Mouse (Mus musculus) cerebellum, postnatal 25 days (tissue): Measurements from ENCODE around the gene Babam1.

Source experiments
- DNase-seq, 2 experiments: peaks; one replicate each; pipeline ENCODE4 v3.0.0; 2021; ENCODE audit warnings: mixed read lengths in 2 of 2

The Babam1 gene

DNA sequence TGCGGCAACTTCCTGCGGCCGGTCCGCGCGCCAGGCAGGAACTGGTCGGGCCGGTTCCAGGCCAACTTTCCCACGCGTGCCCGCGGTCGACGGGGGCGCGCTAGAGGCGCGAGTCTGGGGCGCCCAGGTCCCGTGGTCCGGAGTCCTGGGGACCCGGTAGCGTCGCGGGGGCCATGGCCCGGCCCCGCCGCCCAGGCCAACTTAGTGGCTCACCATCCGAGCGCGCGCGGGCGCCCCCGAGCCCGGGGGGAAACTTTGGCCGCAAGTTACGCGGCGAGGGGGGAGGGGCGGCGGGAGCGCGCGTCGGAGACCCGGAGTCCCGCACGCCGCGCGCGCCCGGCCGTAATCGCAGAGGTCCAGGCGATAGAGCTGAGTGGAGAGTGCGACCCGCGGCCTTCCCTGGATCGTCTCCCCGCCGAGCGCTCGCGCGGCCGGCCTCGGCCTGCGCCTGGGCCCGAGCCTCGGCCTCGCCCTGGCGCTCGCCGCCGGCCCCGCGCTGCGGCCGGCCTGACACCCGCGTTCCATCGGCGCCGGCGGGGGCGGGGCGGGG is 15.2 kb upstream of the Babam1 start, which contains the start of gene Nr2f6:
TSS of gene Nr2f6 (minus strand) at position 540 of the 550 bp plus-strand sequence.
- peak in 1 of 2 experiments; percentile 82 for DNase-seq

DNA sequence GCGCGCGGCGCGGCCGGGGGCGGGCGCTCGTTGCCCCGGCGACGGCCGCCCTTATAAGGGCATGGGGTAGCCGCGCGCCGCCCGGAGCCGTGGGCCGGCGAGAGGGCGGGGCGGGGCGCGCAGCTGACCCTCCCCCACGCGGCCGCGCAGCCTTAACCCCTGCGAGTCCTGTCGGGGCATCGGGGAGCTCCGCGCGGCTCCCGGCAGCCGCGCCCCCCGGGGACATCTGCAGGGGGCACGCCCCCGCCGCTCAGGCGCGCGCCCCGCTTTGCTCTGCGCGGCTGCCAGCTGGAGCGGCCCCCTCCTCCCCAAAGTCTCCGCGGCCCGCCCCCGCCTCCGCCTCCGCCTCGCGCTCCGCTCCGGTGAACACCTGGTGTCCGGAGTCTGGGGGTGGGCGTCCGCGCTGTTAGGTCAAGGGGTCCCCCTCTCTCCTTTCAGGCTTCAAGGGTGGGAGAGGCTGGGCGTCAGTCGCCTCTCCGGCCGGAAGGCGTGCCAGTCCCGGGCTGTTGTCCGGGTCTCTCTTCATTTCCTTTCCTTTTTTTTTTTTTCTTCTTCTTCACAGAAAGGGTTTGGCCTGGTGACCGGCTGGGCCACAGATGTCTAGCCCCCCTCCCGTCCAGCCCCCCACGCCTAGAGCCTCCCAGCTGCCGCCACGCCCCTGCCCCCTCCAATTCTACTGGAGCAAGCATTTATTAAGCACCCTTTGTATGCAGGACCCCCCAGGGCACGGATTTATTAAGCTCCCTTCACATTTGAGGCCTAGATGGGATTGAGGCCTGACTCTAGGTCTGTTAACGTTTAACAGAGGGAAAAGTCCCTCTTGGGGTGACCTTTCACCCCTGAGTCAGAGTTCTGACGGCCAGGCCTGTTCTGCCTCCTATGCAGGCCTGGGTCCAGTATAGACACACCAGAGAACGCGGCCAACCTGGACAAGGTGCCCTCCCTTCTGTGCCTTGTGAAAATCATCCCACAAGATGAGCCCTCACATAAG is 14.4 kb upstream of the Babam1 start:
- peak; percentile 85 to 92 for DNase-seq

DNA sequence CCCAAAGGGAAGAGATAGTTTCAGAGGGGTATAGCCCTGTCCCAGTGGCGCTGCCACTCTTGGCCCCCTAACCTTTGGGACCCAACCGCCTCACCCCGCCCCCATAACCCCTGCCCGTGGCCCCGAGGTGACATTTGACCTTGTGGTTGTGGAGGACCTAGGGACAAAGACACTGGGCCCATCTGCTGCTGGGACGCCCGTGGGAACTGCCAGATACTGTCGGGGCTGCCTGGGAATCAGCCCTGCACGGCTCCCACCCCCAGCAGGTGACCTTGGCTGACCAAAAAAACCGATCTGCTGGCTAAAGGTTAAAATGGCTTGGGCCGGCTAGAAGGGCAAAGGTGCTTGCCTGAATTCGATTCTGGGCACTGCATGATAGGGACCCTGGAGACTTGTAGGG is 13.3 kb upstream of the Babam1 start:
- peak in 1 of 2 experiments; percentile 12 for DNase-seq

DNA sequence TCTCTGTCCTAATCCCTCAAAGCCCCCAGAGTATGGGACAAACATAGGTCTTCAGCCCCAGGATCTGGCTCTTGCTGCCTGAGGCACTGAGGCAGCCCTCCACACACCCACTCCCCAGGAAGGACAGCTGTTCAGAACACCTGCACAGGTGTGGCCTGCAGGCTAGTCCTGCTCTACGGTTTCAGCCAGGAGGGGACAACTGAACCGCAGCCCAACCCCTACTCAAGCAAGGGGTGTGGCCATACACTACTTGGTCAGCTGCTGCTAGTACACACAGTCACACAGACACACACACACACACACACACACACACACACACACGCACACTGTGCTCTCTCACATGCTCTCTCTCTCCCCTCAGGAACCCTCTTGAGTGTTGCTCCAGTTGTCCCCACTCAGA is 12.8 kb upstream of the Babam1 start:
- peak in 1 of 2 experiments; percentile 13 for DNase-seq

DNA sequence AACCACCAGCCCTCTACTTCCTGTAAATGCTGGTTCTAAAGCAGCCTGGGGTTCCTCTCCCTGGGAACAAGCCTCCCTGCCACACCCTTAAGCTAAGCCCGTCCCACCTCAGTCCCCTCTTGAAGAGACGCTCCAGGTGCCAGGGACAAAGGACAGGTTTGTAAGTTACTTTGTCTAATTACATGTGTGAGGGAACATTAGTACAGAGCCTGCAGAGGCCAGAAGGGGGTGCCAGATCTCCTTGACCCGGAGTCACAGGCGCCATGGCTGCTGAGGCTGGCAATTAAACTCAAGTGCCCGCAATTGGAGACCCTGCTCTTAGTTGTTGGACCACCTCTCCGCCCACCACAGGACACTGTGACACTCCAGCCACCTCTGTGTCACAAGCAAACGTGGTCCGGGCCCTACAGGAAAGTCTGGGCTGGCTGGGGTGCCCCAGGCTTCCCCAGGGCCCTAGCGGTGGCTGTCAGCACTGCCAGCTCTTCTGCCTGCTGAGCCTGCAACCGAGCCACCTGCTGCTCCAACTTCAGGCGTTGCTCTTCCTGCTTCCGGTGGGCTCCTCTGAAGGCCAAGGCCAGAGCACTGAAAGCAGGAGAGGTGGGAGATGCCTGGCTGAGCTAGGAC is 11.3 kb upstream of the Babam1 start:
- no peak for DNase-seq

DNA sequence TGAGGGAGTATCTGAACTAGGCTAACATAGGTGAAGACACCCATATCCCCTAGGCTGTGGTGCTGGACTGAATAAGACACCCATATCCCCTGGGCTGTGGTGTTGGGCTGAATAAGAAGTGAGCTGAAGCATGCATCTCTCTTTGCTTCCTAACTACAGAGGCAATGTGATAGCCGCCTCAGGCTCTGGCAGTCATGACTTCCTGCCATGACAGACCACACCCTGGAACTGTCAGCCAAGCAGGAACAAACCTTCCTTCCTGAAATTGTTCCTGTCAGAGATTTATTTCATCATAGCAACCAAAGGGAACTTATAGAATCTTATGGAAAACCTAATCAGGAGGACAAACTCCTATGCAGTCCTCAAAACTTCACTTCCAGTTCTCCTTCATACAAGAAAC is 8.4 kb upstream of the Babam1 start:
- DNase-seq, result no peak

DNA sequence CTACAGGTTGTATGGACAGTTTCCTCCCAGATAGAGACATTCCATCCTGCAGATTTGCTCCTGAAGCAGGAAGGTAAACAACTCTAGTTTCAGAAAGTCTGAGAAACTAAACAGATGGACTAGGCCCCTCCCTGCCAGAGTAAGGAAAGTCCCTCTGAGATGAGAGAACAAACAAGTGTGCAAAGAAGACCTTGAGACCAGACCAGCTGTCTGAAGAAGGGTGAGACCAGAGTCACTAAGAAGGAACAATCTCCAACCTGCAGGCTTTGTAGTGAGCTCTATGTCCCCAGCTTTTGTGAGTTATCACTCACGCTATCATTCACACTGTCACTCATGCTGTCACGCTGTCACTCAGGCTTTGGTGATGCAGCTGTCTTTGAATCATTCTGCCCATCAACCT is 5.0 kb upstream of the Babam1 start:
- DNase-seq, result no peak

DNA sequence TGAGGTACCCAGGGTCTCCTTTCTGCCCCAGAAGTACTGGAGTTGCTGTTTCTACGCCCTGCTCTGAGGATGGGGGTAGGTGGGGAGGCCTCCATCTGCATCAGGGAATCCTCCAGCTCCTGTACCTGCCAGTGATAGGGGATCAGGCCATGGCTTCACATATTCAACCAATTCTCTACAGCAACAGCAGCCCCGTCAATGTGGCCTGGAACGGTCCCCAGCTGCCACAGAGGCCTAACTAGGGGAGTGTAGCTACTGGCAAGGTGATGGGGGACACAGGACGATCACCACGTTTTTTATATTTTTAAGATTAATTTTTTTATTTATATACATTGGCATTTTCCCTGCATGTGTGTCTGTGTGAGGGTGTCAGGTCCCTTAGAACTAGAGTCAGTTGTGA is 4.3 kb upstream of the Babam1 start:
- DNase-seq, result peak in 1 of 2 experiments; percentile 1

DNA sequence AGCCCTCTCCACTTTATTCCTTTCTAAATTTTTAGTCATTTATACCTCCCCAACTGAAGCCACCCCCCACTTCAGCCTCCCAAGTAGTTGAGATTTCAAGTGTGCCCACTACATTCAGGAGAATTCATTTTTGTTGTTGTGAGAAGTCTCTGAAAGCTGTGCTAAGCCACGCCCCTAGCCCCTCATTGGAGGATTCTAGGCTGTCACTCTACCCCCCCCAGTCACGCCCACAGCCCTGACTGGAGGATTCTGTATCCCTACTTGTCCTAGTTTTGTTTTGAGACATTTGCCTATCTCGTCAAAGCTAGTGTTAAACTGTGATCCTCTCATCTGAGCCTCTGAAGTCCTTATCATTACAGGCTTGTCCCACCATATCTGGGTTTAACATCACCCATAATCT is 3.8 kb upstream of the Babam1 start:
- peak; percentile 3 to 41 for DNase-seq

DNA sequence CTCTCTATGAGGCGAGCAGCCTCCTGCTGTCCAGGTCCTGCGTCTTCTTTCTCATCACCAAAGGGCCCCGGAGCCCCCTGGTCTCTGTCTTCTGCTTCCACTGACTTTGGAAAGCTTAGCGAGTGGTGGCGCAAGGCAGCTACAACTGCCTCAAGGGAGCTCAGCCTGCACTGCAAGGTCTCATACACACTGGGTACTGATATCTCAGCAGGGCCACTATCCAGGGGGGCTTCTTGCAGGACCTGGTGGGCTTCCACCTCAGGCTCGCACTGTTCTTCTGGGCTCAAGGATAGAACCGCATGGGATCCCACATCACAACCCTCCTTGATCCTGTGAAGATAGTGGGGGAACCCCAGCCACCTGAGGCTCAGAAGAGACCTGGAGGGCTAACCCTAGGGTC is 2.2 kb upstream of the Babam1 start:
- peak; percentile 10 to 27 for DNase-seq

DNA sequence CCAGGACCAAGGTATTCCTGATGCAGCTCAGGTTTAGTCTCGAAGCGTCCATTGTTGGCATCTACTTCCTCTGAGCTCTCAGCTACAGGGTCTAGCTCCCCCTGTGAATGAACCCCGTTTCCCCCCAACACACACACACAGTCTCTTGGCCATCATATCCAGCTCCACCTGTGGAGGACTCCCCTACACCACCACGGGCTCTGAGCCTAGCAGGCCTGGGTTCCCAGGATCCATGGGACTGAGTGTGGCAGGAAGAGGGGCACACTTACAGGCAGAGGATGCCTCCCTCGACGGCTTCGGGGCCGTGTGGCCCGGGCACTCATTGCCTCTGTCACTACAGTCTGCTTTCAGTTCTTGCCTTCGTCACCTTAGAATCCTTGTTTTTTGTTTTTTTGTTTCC is 1.6 kb upstream of the Babam1 start:
- peak; percentile 4 to 9 for DNase-seq

DNA sequence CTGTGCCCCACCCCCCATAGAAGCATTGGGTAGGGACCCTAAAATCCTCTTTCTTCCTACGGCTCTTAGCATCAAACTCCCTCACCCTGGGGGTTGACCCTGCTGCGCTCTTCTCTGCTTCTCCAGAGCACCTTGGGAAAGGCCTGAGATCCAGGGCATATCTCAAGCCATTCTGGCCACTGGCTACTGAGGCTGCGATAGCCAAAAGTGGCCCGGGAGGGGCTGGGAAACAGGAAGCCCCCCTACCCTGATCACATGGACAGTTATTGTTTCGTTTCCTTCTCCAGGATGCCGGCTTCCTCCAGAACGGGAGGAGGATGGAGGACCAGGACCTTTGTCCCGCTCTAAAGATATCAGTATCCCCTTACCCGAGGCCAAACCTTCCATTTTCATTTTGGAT is 1.0 kb upstream of the Babam1 start, which contains the start of gene Ushbp1:
TSS of gene Ushbp1 (minus strand) at position 174 of the 400 bp plus-strand sequence.
- DNase-seq, result peak in 1 of 2 experiments; percentile 20

DNA sequence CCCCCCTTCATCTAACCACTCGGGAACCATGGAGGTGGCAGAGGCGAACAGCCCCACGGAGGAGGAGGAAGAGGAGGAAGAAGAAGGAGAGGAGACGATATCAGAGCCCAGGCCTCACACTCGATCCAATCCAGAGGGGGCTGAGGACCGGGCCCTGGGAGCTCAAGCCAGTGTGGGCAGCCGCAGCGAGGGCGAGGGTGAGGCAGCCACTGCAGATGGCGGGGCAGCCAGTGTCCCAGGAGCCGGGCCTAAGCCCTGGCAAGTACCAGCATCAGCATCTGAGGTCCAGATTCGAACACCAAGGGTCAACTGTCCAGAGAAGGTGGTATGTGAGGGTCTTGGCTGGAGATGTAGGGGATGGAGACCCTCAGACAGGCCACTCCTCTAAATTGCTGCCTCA is 1.0 kb downstream of the Babam1 start:
- peak in 1 of 2 experiments; percentile 31 for DNase-seq

DNA sequence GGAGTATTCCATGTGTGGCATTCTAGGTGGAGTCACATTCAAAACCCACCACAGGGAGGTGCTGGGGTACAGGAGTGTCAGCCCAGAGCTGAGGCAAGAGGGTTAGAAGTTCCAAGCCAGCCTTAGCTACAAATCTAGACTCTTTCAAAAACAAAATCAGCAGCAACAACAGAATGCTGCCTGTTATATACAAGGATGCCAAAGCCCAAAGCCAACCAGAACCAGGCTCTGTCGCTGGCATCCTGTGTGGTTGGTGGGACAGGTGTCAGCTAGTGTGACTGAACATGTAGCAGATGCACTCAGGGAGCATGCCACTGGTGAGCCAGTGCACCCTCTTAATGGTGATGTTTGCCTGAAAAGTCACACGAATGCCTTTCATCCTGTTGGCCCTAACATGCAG is 4.2 kb downstream of the Babam1 start:
- no peak for DNase-seq

DNA sequence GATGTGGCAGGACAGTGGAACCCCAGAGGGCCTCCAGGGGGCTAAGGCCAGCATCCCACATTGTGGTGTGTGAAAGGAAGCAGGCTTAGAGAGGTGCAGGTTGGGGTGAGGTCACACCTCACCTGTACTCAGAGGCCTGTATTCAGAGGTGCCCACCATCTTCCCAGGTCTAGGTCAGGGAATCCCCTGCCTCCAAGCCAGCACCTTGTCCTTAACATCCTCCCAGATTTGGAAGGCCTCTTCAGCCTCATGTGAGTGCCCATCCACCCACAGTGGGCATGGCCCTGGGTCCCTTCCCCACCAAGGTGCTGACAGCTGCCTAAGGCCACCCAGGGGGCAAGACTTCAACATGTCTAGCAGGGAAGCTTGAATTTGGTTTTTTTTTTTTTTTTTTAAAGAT is 4.8 kb downstream of the Babam1 start:
- DNase-seq, result peak in 1 of 2 experiments; percentile 9

DNA sequence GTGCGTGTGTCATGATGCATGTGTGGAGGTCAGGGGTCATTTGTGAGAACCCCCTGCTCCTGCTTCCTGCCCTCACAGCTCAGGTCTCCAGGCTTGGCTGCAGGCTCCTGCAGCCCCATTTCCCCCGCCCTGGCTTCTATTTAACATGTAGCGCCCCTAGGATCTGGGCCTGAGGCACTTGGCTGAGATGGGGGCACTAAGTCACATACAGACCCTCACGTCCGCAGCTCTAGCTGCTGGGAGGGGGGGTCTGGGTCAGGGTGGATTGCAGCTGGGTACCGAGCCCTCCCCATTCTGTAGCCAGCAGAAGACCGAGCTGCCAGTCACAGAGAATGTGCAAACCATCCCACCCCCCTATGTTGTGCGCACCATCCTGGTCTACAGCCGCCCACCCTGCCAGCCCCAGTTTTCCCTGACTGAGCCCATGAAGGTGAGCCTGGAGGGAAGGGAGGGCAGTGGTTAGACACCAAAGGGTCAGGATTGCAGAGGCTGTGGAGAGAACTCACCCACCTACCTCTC is 5.8 kb downstream of the Babam1 start:
- DNase-seq, result peak in 1 of 2 experiments; percentile 7

DNA sequence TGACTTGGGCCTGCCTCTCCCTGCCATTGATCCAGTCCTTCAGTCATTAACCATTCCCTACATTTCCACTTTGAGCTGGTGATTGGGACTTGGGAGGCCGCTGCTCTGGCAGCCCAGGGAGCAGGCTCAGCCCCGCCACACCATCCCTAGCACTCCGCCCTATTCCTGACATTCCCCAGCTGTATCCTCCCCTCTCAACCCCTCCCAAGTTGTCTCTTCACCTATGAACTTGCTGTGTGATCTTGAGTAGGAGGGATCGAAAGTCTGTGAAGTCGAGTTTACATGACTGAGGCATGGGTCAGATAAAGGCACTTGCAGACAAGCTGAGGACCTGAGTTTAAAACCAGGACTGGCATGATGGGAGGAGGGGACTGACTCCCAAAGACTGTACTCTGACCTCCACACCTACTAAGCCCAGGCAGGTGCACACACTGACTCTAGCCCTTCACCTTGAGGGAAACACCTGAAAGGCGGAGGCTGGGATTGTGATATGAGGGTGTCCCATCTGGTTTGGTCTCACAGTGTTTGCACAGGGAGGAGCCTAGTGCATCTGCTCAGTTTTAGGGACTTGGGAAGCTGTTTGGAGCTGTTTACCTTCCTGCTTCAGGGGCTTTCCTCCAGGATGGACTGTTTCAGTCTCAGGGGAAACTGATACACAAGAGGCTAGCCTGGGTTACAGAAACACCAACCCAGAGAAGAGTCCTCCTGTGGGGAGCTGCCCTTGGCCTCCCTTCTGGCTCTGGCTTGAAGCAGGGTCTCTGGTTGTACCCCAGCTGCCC is 6.6 kb downstream of the Babam1 start:
- no peak for DNase-seq

DNA sequence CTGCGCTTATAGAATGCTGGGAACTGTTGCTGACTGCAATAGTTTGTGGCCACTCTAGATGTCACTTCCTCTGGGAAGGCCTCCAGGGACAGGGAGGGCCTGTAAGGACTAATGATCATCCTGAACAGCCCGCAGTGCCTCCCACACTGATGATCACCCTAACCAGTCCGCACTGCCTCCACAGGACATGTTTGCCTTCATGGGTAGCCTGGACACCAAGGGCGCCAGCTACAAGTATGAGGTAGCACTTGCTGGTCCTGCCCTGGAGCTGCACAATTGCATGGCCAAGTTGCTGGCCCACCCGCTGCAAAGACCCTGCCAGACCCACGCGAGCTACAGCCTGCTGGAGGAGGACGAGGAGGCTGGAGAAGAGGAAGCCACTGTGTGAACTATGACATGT is 7.3 kb downstream of the Babam1 start:
- DNase-seq, result peak in 1 of 2 experiments; percentile 14

DNA sequence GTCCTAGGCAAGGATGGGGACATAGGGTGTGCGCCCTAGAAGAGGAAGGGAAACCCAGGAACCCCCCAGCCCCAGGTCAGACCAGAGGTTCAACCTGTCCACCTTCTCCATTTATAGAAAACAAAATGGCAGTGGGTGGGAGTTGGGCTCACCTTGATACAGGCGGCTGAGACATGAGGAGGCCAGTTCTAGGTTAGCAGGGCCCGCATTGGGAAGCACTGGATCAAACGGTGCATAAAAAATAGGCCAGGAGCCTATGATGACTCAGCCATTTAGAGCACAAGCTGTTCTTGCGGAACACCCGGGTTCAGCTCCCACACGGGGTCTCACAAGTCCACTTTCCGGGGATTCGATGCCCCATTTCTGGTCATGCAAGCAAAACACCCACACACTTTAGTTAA is 8.3 kb downstream of the Babam1 start:
- peak in 1 of 2 experiments; percentile 25 for DNase-seq

DNA sequence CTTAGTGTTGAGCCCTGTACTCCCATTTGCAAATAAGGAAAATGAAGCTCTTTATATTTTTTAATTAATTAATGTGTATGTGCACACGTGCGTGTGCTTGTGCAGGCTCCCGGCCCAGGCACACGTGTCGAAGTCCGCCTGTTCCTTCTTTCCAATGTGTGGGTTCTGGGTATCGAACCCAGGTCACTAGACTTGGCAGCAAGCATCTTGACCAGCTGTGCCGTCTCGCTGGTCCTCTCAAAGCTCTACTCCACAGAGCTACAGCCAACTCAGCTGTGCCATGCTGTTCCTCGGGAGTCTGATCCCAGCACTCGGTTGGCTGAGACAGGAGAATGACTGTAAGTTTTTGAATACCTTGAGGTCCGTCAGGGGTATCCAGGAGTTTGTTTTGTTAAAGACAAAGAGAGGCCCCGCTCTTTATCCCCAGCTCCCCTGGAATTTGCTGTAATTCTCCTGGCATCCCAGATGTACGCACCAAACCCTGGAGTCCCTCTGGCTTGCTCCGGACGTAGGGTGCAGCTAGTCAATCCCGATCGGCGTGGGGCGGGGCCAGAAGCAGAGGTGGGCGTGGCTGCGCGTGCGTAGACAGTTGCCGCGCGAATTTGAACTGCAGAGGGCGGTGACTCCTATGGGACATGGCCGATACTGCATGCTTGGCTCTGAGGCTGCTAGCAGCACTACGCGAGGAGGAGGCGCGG is 8.9 kb downstream of the Babam1 start, which contains the start of gene Ankle1:
TSS of gene Ankle1 (plus strand) at position 610 of the 698 bp plus-strand sequence.
- DNase-seq, result peak; percentile 94 to 96
